Mouse (Mus musculus) MEL (cell line): ENCODE data around the gene Ttc1. TPM values are rescaled to one million over a fixed set of nuclear protein-coding genes. Genes with fewer than 3 reads are reported as not detected.

Source experiments
- DNase-seq: peaks from one replicate; pipeline ENCODE4 v3.0.0; 2011; ENCODE audit warnings: low read depth, low spot score
- H3K27ac ChIP-seq: 2 replicates; pipeline ENCODE4 v1.5.1; 2012; ENCODE audit warnings: low read depth, mild to moderate bottlenecking, control low read depth, low read length, moderate library complexity; ENCODE audit not compliant: control insufficient read depth
- H3K27me3 ChIP-seq, 2 experiments: fragments of 150-350 bp in 1 of 2; sonication (generic) in 1 of 2; 2 replicates each; pipeline ENCODE4 v1.6.1; 2012; ENCODE audit warnings: low read length in 2 of 2, mild to moderate bottlenecking in 2 of 2, improper control_type of control experiment in 1 of 2, moderate library complexity in 1 of 2; ENCODE audit not compliant: insufficient read depth in 2 of 2, control insufficient read depth in 1 of 2
- H3K36me3 ChIP-seq, 2 experiments: 2 replicates each; pipeline ENCODE4 v1.6.1; 2012 to 2014; ENCODE audit warnings: low read length in 2 of 2, improper control_type of control experiment in 1 of 2, inconsistent platforms in 1 of 2, mild to moderate bottlenecking in 1 of 2; ENCODE audit not compliant: insufficient read depth in 2 of 2, control insufficient read depth in 1 of 2
- H3K4me1 ChIP-seq, 2 experiments: fragments of 150-350 bp in 1 of 2; sonication (generic) in 1 of 2; 2 replicates each; pipeline ENCODE4 v1.6.1; 2012; ENCODE audit warnings: low read length in 2 of 2, improper control_type of control experiment in 1 of 2, mild to moderate bottlenecking in 1 of 2; ENCODE audit not compliant: insufficient read depth in 2 of 2, control insufficient read depth in 1 of 2
- H3K4me3 ChIP-seq, 2 experiments: fragments of 150-350 bp in 1 of 2; sonication (generic) in 1 of 2; 2 replicates each; pipeline ENCODE4 v1.5.1; 2012; ENCODE audit warnings: low read depth in 2 of 2, low read length in 2 of 2, mild to moderate bottlenecking in 2 of 2, moderate library complexity in 2 of 2, control low read depth in 1 of 2, improper control_type of control experiment in 1 of 2; ENCODE audit not compliant: control insufficient read depth in 1 of 2, insufficient read depth in 1 of 2
- H3K79me2 ChIP-seq: 2 replicates; pipeline ENCODE4 v1.6.1; 2012; ENCODE audit warnings: mild to moderate bottlenecking, low read length, moderate library complexity; ENCODE audit not compliant: control insufficient read depth, poor library complexity, insufficient read depth
- H3K9ac ChIP-seq: 2 replicates; pipeline ENCODE4 v1.6.1; 2012; ENCODE audit warnings: low read depth, mild to moderate bottlenecking, control low read depth, low read length, moderate library complexity; ENCODE audit not compliant: control insufficient read depth, poor library complexity, severe bottlenecking
- H3K9me3 ChIP-seq: fragments of 150-350 bp; sonication (generic); replicated peaks from 2 replicates; pipeline ENCODE4 v1.6.1; 2012; ENCODE audit warnings: mild to moderate bottlenecking, low read length, improper control_type of control experiment, moderate library complexity; ENCODE audit not compliant: insufficient read depth
- CHD2 ChIP-seq: IDR thresholded peaks from 2 replicates; pipeline ENCODE4 v1.6.1; 2011; ENCODE audit warnings: low read length, improper control_type of control experiment
- E2F4 ChIP-seq: IDR thresholded peaks from 2 replicates; pipeline ENCODE4 v1.6.1; 2011; ENCODE audit warnings: low read depth, low read length, improper control_type of control experiment, borderline replicate concordance
- ELF1 ChIP-seq: IDR thresholded peaks from 2 replicates; pipeline ENCODE4 v1.6.1; 2014; ENCODE audit warnings: low read depth, mild to moderate bottlenecking, inconsistent platforms, low read length, improper control_type of control experiment, moderate library complexity
- EP300 ChIP-seq, 2 experiments: IDR thresholded peaks; 2 replicates each; pipeline ENCODE4 v1.6.1; 2011; ENCODE audit warnings: improper control_type of control experiment in 2 of 2, low read length in 2 of 2, low read depth in 1 of 2, mild to moderate bottlenecking in 1 of 2
- GABPA ChIP-seq: IDR thresholded peaks from 2 replicates; pipeline ENCODE4 v1.6.1; 2012; ENCODE audit warnings: low read depth, mild to moderate bottlenecking, inconsistent platforms, low read length, improper control_type of control experiment, moderate library complexity
- HCFC1 ChIP-seq: IDR thresholded peaks from 2 replicates; pipeline ENCODE4 v1.6.1; 2012; ENCODE audit warnings: low read depth, mild to moderate bottlenecking, inconsistent platforms, low read length, improper control_type of control experiment, moderate library complexity
- JUND ChIP-seq: IDR thresholded peaks from 2 replicates; pipeline ENCODE4 v1.6.1; 2011; ENCODE audit warnings: low read depth, mild to moderate bottlenecking, improper control_type of control experiment, low read length
- KAT2A ChIP-seq: conservative IDR thresholded peaks from 2 replicates; pipeline ENCODE4 v1.6.1; 2012; ENCODE audit warnings: low read depth, low read length, improper control_type of control experiment, inconsistent platforms
- MAZ ChIP-seq: IDR thresholded peaks from 2 replicates; pipeline ENCODE4 v1.6.1; 2012; ENCODE audit warnings: low read depth, mild to moderate bottlenecking, inconsistent platforms, low read length, improper control_type of control experiment
- MEF2A ChIP-seq: IDR thresholded peaks from 2 replicates; pipeline ENCODE4 v1.6.1; 2014; ENCODE audit warnings: low read depth, mild to moderate bottlenecking, inconsistent platforms, low read length, improper control_type of control experiment; ENCODE audit not compliant: poor library complexity, insufficient replicate concordance, severe bottlenecking; ENCODE audit errors: extremely low read depth
- MYB ChIP-seq: IDR thresholded peaks from 2 replicates; pipeline ENCODE4 v1.6.1; 2011; ENCODE audit warnings: mild to moderate bottlenecking, low read depth, low read length, improper control_type of control experiment
- NRF1 ChIP-seq: IDR thresholded peaks from 2 replicates; pipeline ENCODE4 v1.6.1; 2014; ENCODE audit warnings: low read depth, mild to moderate bottlenecking, inconsistent platforms, low read length, improper control_type of control experiment, moderate library complexity; ENCODE audit not compliant: poor library complexity, insufficient read depth, severe bottlenecking
- RAD21 ChIP-seq: IDR thresholded peaks from 2 replicates; pipeline ENCODE4 v1.6.1; 2011; ENCODE audit warnings: mild to moderate bottlenecking, low read depth, low read length, improper control_type of control experiment
- SIN3A ChIP-seq: IDR thresholded peaks from 2 replicates; pipeline ENCODE4 v1.6.1; 2012; ENCODE audit warnings: low read length, improper control_type of control experiment, inconsistent platforms
- SMC3 ChIP-seq: IDR thresholded peaks from 2 replicates; pipeline ENCODE4 v1.6.1; 2011; ENCODE audit warnings: low read depth, low read length, improper control_type of control experiment
- TAL1 ChIP-seq: IDR thresholded peaks from 2 replicates; pipeline ENCODE4 v1.6.1; 2012; ENCODE audit warnings: mild to moderate bottlenecking, inconsistent platforms, low read length, moderate library complexity, mixed read lengths
- USF1 ChIP-seq: IDR thresholded peaks from 2 replicates; pipeline ENCODE4 v1.6.1; 2014; ENCODE audit warnings: low read depth, mild to moderate bottlenecking, inconsistent platforms, low read length, improper control_type of control experiment, moderate library complexity
- ZMIZ1 ChIP-seq: IDR thresholded peaks from 2 replicates; pipeline ENCODE4 v1.6.1; 2012; ENCODE audit warnings: low read depth, mild to moderate bottlenecking, inconsistent platforms, low read length, improper control_type of control experiment, moderate library complexity
- ZNF384 ChIP-seq: IDR thresholded peaks from 2 replicates; pipeline ENCODE4 v1.6.1; 2012; ENCODE audit warnings: low read depth, mild to moderate bottlenecking, inconsistent platforms, low read length, improper control_type of control experiment
- polyA plus RNA-seq, 2 experiments: library from polyadenylated mRNA; stranded (reverse) in 1 of 2; unstranded in 1 of 2; fragments of >175 nt in 1 of 2; fragments of >200 nt in 1 of 2; gene quantifications; 2 replicates each; pipeline versions ENCODE4 v1.2.1 to v1.2.4; 2012; ENCODE audit warnings: low replicate concordance in 2 of 2, low read depth in 1 of 2; ENCODE audit not compliant: insufficient read length in 2 of 2, insufficient read depth in 1 of 2, missing spikeins in 1 of 2
- total RNA-seq: library from RNA; depleted of rRNA; stranded (reverse); fragments of 300-350 nt; gene quantifications from 2 replicates; pipeline ENCODE4 v1.2.3, GENCODE M21; 2012

Gene Ttc1
- total and polyA plus RNA-seq, 3 experiments, result 68.6 to 117 TPM; not detected in 1

DNA sequence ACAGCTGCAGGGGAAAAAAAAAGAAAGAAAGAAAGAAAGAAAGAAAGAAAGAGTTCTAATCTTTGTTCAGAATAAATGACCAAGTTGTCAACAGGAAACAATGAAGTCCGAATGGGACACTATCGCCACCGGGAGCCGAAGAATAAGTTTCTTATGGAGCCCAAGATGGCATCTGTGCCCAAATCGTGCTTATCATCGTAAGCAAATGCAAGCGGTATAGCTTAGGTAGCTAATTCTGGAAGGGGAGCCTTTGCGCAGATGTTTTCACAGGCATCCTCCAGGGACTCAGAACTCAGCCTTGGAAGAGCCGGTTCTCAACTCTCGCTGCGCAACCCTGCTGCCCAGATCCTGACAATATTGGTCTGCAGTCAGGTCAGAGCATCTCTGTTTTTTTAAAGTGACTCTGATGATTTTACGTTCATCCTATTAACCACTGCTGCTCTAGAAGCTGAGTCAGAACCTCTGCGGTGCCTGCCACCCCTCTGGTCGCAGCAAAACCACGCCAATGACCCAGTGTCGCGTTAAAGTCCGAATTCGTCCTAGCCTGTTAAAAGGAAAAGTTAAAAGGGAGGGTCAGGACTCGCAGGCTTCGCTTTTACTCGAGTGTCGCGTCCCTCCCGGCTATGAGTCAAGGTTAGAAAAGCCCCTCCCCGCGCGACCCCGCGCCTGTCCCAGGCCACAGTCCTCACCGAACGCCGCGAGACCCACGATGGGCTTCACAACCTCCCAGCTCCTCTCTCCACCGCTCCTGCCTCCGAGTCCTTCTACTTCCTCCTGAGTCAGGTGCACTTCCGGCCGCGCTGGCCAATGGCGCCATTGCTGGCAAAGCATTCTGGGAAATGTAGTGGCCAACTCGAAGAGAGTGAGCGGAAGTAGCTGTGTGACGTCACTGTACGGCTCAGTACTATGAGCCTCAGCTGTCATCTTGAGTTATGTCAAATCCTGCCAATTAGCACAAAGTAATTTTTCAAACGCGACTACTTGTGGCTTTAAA is at the start of gene Ttc1 (continued):
- TF ChIP-seq KAT2A, result peak; percentile 96
- TF ChIP-seq HCFC1, result peak; percentile 100
- TF ChIP-seq SIN3A, result peak; percentile 97
- TF ChIP-seq ELF1, result peak; percentile 97
- no peak for TF ChIP-seq RAD21
- no peak for TF ChIP-seq MEF2A

DNA sequence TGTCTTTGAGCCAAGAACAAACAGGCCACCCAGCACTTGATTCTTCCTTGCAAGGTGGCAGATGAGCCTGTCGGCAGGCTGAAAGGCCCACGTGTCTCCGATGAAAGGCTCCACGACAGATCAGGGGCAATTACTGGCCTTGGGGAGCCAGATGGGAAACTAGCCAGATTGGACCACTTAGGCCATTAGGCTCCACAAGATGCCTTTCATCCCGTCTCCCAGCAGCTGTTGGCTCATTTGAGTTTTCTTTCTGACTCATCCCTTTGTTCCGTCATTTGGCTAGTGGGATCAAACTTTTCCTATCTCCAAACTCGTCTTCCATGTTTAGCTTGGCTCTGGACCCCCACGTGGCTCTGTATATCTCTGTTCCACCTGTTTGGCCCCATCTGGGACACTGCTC is 48.2 kb upstream of the Ttc1 start:
- H3K4me3 ChIP-seq, result no peak overlapping the region
- H3K27me3 ChIP-seq, result no peaks in the 10 kb centered on the region
- H3K79me2 ChIP-seq, result no peaks in the 10 kb centered on the region
- TF ChIP-seq SIN3A (no peak), MYB (no peak)
- H3K36me3 ChIP-seq, result no peaks in the 10 kb centered on the region
- no peak overlapping the region for H3K27ac ChIP-seq
- H3K4me1 ChIP-seq, result no peaks in the 10 kb centered on the region
- H3K9me3 ChIP-seq, result no peaks in the 10 kb centered on the region
- H3K9ac ChIP-seq, result no peak overlapping the region
- no peak for DNase-seq

DNA sequence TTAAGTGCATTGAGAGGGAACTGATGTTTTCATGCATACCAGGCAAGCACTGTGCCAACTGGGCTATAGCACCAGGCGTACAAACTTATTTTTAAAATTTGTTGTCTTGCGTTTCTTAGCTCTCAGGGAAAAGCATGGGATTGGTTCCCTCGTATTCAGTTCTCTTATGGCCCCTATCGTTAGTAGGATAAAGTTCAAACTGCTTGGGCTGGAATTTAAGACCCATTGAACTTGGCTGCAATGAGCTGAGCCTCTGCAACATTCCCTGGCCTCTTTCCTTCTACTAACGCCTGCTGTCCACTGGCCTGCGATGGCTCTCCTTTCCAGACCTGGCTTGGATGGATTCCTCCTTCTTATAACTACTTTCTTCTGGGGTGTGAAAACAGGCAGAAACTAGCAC is 42.6 kb upstream of the Ttc1 start:
- no peak overlapping the region for H3K4me3 ChIP-seq
- no peak for TF ChIP-seq HCFC1
- TF ChIP-seq EP300 (IDR thresholded peaks at IDR 0.05; ENCODE audit: low read depth in 1 of 2, low read length in 2 of 2), result no peak
- no peak for TF ChIP-seq MAZ
- TF ChIP-seq KAT2A, result no peak
- no peak for TF ChIP-seq JUND
- TF ChIP-seq NRF1, result no peak
- TF ChIP-seq TAL1, result no peak
- TF ChIP-seq GABPA, result no peak
- TF ChIP-seq CHD2, result no peak
- no peak for TF ChIP-seq ZNF384
- no peak for TF ChIP-seq E2F4
- no peak for TF ChIP-seq SMC3
- no peak for TF ChIP-seq USF1
- no peak for TF ChIP-seq ZMIZ1
- H3K79me2 ChIP-seq, result no peaks in the 10 kb centered on the region
- no peaks in the 10 kb centered on the region for H3K9me3 ChIP-seq
- no peaks in the 10 kb centered on the region for H3K36me3 ChIP-seq
- DNase-seq, result no peak
- H3K27ac ChIP-seq, result no peak overlapping the region
- H3K4me1 ChIP-seq, result no peaks in the 10 kb centered on the region
- peaks cover 0 to 2% of the 10 kb centered on the region in 2 experiments; a peak in 1 of 4 replicates for H3K27me3 ChIP-seq
- no peak overlapping the region for H3K9ac ChIP-seq
